Mouse (Mus musculus) frontal cortex, adult (tissue): ENCODE data around the gene Abcd2.
A peak's percentile ranks its signal among the peaks of the same experiment; 100 is the strongest.

Experiments used
- ATAC-seq: cut with Nextera tagmentation; 2 replicates; pipeline ENCODE4 v1.9.2; 2017; ENCODE audit warnings: mild to moderate bottlenecking, moderate library complexity, mixed read lengths; ENCODE audit not compliant: low TSS enrichment

Abcd2 gene

DNA sequence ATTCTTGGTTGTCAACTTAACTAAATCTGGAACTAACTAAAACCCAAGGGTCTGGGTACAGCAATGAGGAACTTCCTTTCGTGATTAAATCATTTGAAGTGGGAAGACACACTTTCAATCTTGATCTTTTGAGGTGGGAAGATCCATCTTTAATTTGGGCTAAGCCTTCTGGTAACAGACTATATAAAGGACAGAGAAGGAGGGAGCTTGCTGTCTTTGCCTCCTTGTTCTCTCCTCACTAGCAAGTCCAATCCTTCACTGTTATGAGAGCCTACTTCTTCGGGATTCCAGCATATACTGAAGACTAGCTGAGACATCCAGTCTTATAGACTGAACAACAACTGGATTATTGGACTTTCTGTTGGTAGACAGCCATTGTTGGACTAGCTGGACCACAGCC is 28.1 kb downstream of the Abcd2 start:
- peak; percentile 67 for ATAC-seq

DNA sequence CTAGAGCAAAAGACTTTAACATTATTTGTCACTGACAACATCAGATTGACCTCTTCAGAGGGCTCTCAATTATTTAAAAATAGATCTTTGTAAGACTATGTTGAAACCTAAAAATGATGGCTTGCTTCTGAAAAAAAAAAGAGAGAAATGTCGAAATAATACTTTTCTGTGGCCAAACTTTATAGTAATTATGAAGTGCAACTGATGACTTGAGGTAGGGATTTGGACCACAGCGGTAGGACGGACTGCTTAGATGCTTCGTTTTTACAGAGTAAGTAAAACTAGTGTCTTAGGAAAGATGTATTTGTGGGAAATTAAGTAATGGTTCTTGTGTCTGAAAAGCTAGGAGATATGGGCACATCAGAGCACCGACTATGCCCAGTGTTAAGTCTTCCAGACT is 30.4 kb downstream of the Abcd2 start:
- ATAC-seq, result no peak

DNA sequence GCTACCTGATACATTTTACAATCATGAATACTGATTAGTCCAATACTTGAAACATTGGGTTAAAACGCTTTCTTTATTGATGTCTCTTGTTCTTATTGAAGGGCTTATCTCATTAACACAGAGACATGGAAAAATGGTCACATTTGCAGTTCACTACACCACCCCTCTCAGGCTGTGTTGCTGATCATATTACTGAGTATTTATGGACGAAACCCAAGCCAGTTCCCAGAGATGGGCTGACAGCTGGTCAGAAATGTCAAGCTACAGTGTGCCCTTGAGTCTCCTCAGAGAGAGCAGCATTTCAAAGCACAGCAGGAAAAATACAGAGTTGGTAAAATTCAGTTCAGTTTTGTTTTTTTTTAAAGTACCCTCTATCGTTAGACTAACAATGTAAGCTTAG is 38.3 kb downstream of the Abcd2 start:
- no peak for ATAC-seq

DNA sequence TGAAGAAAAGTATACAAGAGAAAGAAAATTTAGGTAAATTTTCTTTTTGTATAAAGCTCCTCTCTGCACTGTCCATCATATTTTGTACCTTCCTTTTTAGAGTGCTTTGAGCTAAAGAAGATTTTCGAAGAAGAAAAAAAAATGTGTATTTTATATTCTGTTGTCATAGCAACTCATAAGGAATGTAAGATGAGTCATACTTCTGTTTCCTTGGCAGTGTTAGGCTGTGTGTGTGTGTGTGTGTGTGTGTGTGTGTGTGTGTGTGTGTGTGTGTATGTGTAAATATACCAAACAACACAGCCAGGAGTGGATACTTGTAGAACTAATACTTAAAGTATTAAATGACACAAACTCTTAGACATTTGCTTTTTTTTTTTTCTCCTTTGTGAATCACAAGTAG is 39.0 kb downstream of the Abcd2 start:
- ATAC-seq, result peak; percentile 72

DNA sequence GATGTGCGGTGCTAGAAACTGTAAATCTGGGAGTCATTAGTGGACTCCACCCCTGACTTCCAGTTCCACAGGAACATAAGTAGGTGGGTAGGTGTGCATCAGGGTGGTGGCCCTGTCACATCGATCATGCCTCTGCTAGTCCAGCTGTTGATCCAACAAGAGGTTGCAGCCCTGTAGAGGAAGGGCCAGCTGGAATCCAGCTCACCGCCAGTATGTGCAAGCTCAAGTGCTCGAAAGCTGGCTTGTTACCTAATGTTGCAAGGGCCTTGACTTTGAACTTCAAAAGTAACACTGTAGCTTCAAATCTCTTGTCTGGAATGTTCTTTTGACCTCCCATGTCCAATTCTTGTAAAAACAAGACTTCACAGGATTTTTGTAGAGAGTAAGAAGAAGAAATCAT is 67.0 kb downstream of the Abcd2 start:
- ATAC-seq, result no peak

DNA sequence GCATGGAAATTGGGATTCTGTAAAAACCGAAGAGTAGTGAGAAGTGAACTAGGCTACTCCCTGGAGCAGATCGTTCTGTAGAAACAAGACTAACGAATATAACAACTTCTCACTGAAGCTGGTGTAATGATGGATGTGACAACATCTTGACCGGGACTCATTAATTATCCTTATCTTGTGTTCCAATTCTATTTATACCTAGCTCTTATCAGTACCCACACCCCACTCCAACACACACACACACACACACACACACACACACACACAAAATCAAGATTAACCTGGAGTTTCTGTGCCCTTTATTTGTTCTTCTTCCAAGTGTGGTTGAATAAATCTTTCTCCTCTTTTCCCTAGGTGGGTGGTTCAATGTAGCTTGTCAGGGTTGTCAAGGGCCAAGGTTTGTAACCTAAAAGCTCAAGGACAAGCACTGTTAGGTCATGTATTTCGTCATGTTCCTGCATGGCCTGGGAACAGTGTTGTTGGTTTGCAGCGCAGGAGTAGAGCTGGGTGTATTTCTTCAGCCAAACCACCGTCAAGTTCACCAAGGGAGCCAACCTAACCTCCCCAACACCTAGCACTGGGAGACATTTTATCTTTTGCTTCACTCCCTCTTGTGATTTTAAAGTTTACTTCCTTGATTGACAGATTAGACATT is 78.9 kb downstream of the Abcd2 start:
- ATAC-seq, result no peak

DNA sequence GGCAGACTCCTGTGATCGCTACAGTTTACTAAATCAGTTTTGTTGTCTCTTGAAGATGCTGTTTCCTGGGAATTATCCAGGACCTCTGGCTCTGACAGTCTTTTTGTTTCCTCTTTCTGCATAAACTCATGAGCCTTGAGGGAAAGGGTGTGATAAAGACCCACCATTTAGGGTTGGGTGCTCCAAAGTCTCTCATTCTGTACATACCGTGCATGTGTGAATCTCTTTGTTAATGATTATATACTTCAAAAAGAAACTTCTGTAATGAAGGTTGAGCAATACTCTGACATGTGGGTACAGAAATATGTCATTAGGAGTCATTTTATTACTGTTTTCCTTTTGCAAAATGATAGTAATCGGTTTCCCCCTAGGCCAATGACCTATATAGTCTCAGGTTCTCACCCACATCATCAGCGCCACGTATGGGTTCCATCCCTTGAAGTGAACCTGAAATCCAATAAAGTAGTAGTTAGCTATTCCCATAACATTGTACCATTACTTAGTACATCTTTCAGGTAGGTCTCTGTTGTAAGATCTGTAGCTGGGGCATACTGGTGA is 83.4 kb downstream of the Abcd2 start:
- ATAC-seq, result no peak

DNA sequence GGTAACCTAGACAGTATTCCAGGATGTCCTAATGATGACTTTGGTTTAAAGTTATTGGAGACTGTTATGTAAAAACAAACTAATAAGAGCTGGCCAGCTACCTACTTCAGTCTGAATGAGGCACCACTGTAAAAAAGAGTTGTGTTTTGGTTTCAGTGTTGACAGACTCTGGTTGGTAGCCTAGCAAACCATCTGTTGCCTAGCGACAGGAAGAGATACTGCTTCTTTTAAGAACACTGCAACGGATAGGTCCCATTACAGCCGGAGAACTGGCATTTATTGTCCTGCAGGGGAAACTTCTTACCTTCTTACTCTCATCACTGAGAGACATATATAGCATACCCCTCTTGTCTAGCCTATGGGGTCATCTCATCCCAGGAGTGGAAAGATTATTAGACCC is 86.7 kb downstream of the Abcd2 start:
- peak; percentile 59; the same call in 1 of the 2 replicates for ATAC-seq

DNA sequence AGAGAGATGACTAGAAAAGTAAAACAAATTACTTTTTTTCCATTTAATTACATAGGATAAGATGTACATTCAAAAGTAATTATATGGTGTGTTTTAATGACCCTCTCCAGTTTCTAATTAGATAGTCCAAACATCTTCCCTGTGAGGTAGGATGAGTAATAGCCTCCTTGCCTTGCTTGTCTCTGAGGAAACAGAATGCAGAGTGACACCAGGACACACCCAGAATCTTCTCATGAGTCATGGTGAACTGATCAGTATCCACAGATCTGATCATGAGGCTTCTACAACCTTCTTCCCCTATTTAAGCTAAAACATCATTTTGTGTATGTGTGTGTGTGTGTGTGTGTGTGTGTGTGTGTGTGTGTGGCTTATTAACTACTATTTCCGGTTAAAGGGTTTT is 87.3 kb downstream of the Abcd2 start:
- no peak for ATAC-seq

DNA sequence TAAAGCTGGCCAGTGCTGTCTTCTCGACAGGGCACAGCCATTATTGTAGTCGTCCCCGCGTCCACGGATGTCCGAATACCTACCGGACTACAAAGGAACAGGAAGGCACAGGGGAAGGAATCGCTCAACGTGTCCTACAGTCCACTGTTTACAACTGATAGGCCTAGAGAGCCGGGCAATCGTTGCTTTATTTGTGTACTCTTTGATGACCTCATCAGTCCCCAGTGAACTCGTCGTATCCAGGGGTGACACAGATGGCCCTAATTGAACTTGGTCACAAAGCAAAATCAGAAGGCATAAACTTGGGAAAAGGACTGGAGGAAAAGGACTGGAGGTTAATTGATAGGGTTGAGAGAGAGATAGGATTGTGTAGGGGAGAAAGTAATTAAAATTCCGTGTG is 87.8 kb downstream of the Abcd2 start:
- no peak for ATAC-seq

DNA sequence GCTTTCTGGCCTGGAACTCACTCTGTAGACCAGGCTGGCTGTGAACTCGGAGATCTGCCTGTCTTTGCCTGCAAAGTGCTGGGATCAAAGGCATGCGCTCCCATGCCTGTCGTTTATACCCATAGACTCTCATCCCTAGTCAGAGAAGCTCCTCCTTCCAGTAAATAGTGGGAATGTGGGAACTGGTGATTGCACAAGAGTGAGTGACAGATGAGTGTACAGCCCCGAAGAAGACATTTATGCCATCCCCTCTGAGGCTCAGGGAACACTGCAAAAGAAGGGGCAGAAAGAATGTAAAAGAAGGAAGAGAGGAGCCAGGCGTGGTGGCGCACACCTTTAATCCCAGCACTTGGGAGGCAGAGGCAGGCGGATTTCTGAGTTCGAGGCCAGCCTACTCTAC is 88.3 kb downstream of the Abcd2 start:
- ATAC-seq, result no peak

DNA sequence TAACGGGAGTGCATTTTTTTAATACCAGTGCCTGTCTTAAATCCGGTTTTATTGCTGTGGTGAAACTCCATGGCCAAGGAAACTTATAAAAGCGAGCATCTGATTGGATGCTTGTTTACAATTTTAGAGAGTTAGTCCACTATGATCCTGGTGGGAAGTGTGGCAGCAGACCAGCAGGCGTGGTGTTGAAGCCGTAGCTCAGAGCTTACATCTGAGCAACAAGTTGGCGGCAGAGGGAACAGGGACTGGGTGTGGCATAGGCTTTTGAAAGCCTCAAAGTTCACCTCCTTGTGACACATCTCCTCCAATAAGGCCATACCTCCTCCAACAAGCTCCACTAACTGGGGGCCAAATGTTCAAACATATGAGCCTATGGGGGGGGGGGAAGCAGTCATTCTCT is 95.0 kb downstream of the Abcd2 start:
- ATAC-seq, result no peak
